8 mouse cellular contexts compared by ENCODE assay signal in genomic region chr2:152766387-152767123, GRCm38 (mm10). TPM values are rescaled to one million over a fixed set of nuclear protein-coding genes. Genes with fewer than 3 reads are reported as not detected.
A peak's percentile ranks its signal among the peaks of the same experiment; 100 is the strongest.
DNase-seq lines count a peak whose midpoint lies in the region; ATAC-seq and TF ChIP-seq lines count a peak whose summit lies in the region.

No protein-coding gene starts in this region.

- ATAC-seq in embryonic facial prominence, embryonic 14.5 days (ENCODE audit: low read depth): peak; percentile 74
- ATAC-seq in limb, embryonic 13.5 days (ENCODE audit: low FRiP score, low read depth): peak; percentile 54; the same call in 1 of the 2 replicates

- peak overlapping the region; percentile 23; the same call in 1 of the 2 replicates for H3K27ac ChIP-seq in embryonic facial prominence, embryonic 14.5 days (replicated peaks; ENCODE audit: low read depth, low read length)
- H3K27ac ChIP-seq in heart, embryonic 10.5 days: peak overlapping the region; percentile 64
- peak overlapping the region; percentile 55; the same call in 1 of the 2 replicates for H3K27ac ChIP-seq in limb, embryonic 13.5 days

- 0 out of 2 replicates have a peak, but pooled peaks cover 4% of the 10 kb centered on the region for H3K4me1 ChIP-seq in embryonic facial prominence, embryonic 14.5 days (ENCODE audit: control insufficient read depth, insufficient read depth, low read length)
- peaks cover 41% of the 10 kb centered on the region for H3K4me1 ChIP-seq in heart, embryonic 10.5 days
- peaks cover 38% of the 10 kb centered on the region for H3K4me1 ChIP-seq in limb, embryonic 13.5 days

- H3K9me3 ChIP-seq in embryonic facial prominence, embryonic 14.5 days (ENCODE audit: control insufficient read depth, low read length): no peaks in the 10 kb centered on the region
- no peaks in the 10 kb centered on the region for H3K9me3 ChIP-seq in heart, embryonic 10.5 days
- H3K9me3 ChIP-seq in limb, embryonic 13.5 days: no peaks in the 10 kb centered on the region

- H3K27me3 ChIP-seq in C2C12 (ENCODE audit: control insufficient read depth, insufficient read depth, insufficient read length): no peaks in the 10 kb centered on the region
- H3K27me3 ChIP-seq in embryonic facial prominence, embryonic 14.5 days (replicated peaks; ENCODE audit: control insufficient read depth, insufficient read depth, low read length): no peaks in the 10 kb centered on the region
- no peaks in the 10 kb centered on the region for H3K27me3 ChIP-seq in heart, embryonic 10.5 days (ENCODE audit: insufficient read depth, poor library complexity, severe bottlenecking)
- no peaks in the 10 kb centered on the region for H3K27me3 ChIP-seq in limb, embryonic 13.5 days

- no peaks in the 10 kb centered on the region for H3K79me2 ChIP-seq in C2C12 (ENCODE audit: control insufficient read depth, insufficient read depth)

- peak overlapping the region; percentile 39; the same call in 1 of the 2 replicates for H3K4me2 ChIP-seq in embryonic facial prominence, embryonic 14.5 days (ENCODE audit: low read depth, low read length)
- H3K4me2 ChIP-seq in limb, embryonic 13.5 days (replicated peaks): peak overlapping the region; percentile 46

- peak; percentile 80 to 91 for DNase-seq in adrenal gland, postnatal 4 days (ENCODE audit: low spot score in 2 of 2)
- DNase-seq in embryonic facial prominence, embryonic 14.5 days (ENCODE audit: low spot score): peak; percentile 86
- DNase-seq in heart, embryonic 10.5 days (ENCODE audit: low spot score): peak; percentile 95
- peak; percentile 95 for DNase-seq in kidney, adult 9 months
- DNase-seq in monocyte, adult 2 months (ENCODE audit: low read depth in 1 of 2, low spot score in 2 of 2): peak; percentile 75 to 82
- DNase-seq in spleen, postnatal 36 days (ENCODE audit: low spot score in 2 of 2): peak; percentile 73 to 78

- TF ChIP-seq CTCF in C2C12 (IDR thresholded peaks at IDR 0.05; ENCODE audit: control insufficient read depth, insufficient read depth, insufficient read length): peak; percentile 92

- H3K79me3 ChIP-seq in C2C12 (ENCODE audit: low read depth): no peaks in the 10 kb centered on the region

- no peak overlapping the region for H3ac ChIP-seq in C2C12 (ENCODE audit: control insufficient read depth, insufficient read length, low read depth)

- no peak overlapping the region for H3K4me3 ChIP-seq in C2C12 (ENCODE audit: insufficient read depth, poor library complexity, severe bottlenecking)
- H3K4me3 ChIP-seq in embryonic facial prominence, embryonic 14.5 days (ENCODE audit: low read depth, low read length): no peak overlapping the region
- H3K4me3 ChIP-seq in heart, embryonic 10.5 days: peak overlapping the region; percentile 13
- H3K4me3 ChIP-seq in limb, embryonic 13.5 days: no peak overlapping the region

- no peak overlapping the region for H3K9ac ChIP-seq in embryonic facial prominence, embryonic 14.5 days (ENCODE audit: low read depth, low read length)
- no peak overlapping the region for H3K9ac ChIP-seq in limb, embryonic 13.5 days

- H3K36me3 ChIP-seq in C2C12 (ENCODE audit: control insufficient read depth, insufficient read depth): no peaks in the 10 kb centered on the region
- no peaks in the 10 kb centered on the region for H3K36me3 ChIP-seq in embryonic facial prominence, embryonic 14.5 days (ENCODE audit: control insufficient read depth, insufficient read depth, low read length)
- no peaks in the 10 kb centered on the region for H3K36me3 ChIP-seq in heart, embryonic 10.5 days
- H3K36me3 ChIP-seq in limb, embryonic 13.5 days: no peaks in the 10 kb centered on the region

- WGBS in embryonic facial prominence, embryonic 14.5 days: 18% methylated on average over 20 of the region's 25 CpGs
- WGBS in heart, embryonic 10.5 days: 14% methylated on average over 25 of the region's 25 CpGs
- WGBS in limb, embryonic 13.5 days: 15% methylated on average over 25 of the region's 25 CpGs

TF ChIP-seq in C2C12, 6 proteins besides CTCF, POLR2A, EP300 and RAD21:
- TF ChIP-seq MYOD1 (IDR thresholded peaks at IDR 0.05; ENCODE audit: control insufficient read depth, insufficient read length, low read depth): peak; percentile 61
- TF ChIP-seq MAX (IDR thresholded peaks at IDR 0.05): no peak

RNA-seq across cellular contexts. Expression of gene Cox4i2, which starts 12.6 kb away (rescaled TPM):
- 0.39 TPM for polyA plus RNA-seq in C2C12 (2012; fragmentation: generic; extraction: Trizol)
- 1 to 10 TPM; 4.2 to 4.9 TPM for total RNA-seq in adrenal gland, postnatal 4 days (2021)
- polyA plus RNA-seq in embryonic facial prominence, embryonic 14.5 days (2014; fragmentation: Nextera tagmentation; extraction: Ambion mirVana): 19.1 and 27.0 TPM in 2 replicates
- polyA plus RNA-seq in heart, embryonic 10.5 days (2016; fragmentation: Nextera tagmentation; extraction: Ambion mirVana): 18.8 and 21.1 TPM in 2 replicates
- polyA plus RNA-seq in limb, embryonic 13.5 days (2015; fragmentation: Nextera tagmentation; extraction: Ambion mirVana): 32.0 and 34.4 TPM in 2 replicates

RNA-seq across cellular contexts. Expression of gene Id1, which starts 30.5 kb away (rescaled TPM):
- 503 TPM for polyA plus RNA-seq in C2C12 (2012; fragmentation: generic; extraction: Trizol)
- 100 to 1,000 TPM; 103 to 129 TPM for total RNA-seq in adrenal gland, postnatal 4 days (2021)
- polyA plus RNA-seq in embryonic facial prominence, embryonic 14.5 days (2014; fragmentation: Nextera tagmentation; extraction: Ambion mirVana): 128 and 138 TPM in 2 replicates
- 92.5 and 124 TPM in 2 replicates for polyA plus RNA-seq in heart, embryonic 10.5 days (2016; fragmentation: Nextera tagmentation; extraction: Ambion mirVana)
- 232 and 236 TPM in 2 replicates for polyA plus RNA-seq in limb, embryonic 13.5 days (2015; fragmentation: Nextera tagmentation; extraction: Ambion mirVana)

Comparison
In these comparisons a context has a peak if more than half of its experiments do, and no peak if none do; other contexts are left out.
1. RNA of gene Cox4i2, which starts 12.6 kb away (polyA plus RNA-seq): 32.0 to 34.4 TPM in limb, embryonic 13.5 days, 19.1 to 27.0 TPM in embryonic facial prominence, embryonic 14.5 days and 18.8 to 21.1 TPM in heart, embryonic 10.5 days; 0.39 TPM in C2C12 (single experiment); every median in the first group is over 10 times any median in the second.
2. Peak in every context shown above with its lines, with median percentiles within 50 percentile points of each other: DNase-seq and H3K27ac ChIP-seq.